Mouse (Mus musculus) hindbrain, embryonic 11.5 days (tissue): ENCODE measurements around the gene Wdr5b. TPM values are rescaled to one million over a fixed set of nuclear protein-coding genes. Genes with fewer than 3 reads are reported as not detected.
"Not testable (repeated sequence)": the region's sequence is repeated elsewhere in the genome, so short reads cannot be mapped to it uniquely, and the experiment has no call there.

Experiments
- ATAC-seq: fragments of 200-750 bp; cut with Nextera tagmentation; 2 replicates; pipeline ENCODE4 v1.8.0; 2017; ENCODE audit warnings: mild to moderate bottlenecking, moderate TSS enrichment, moderate library complexity; ENCODE audit not compliant: low FRiP score
- DNase-seq: peaks from one replicate; pipeline ENCODE4 v3.0.0-alpha.2; 2015; ENCODE audit warnings: low spot score
- H3K27ac ChIP-seq: fragments of 300-500 bp; sonication (generic); 2 replicates; pipeline ENCODE4 v1.5.1; 2014; ENCODE audit warnings: mild to moderate bottlenecking, low read depth, low read length
- H3K27me3 ChIP-seq: fragments of 300-500 bp; sonication (generic); 2 replicates; pipeline ENCODE4 v1.6.1; 2014; ENCODE audit warnings: mild to moderate bottlenecking, low read length, moderate library complexity, mixed read lengths; ENCODE audit not compliant: control insufficient read depth, insufficient read depth
- H3K36me3 ChIP-seq: fragments of 300-500 bp; sonication (generic); 2 replicates; pipeline ENCODE4 v1.6.1; 2014; ENCODE audit warnings: mild to moderate bottlenecking, low read length, moderate library complexity, mixed read lengths; ENCODE audit not compliant: control insufficient read depth, insufficient read depth
- H3K4me1 ChIP-seq: fragments of 300-500 bp; sonication (generic); replicated peaks from 2 replicates; pipeline ENCODE4 v1.6.1; 2014; ENCODE audit warnings: low read length, mixed read lengths; ENCODE audit not compliant: control insufficient read depth, insufficient read depth
- H3K4me2 ChIP-seq: fragments of 300-500 bp; sonication (generic); replicated peaks from 2 replicates; pipeline ENCODE4 v1.6.1; 2014; ENCODE audit warnings: mild to moderate bottlenecking, low read depth, low read length
- H3K4me3 ChIP-seq: fragments of 300-500 bp; sonication (generic); 2 replicates; pipeline ENCODE4 v1.5.1; 2014; ENCODE audit warnings: low read depth, low read length
- H3K9ac ChIP-seq: fragments of 300-500 bp; sonication (generic); 2 replicates; pipeline ENCODE4 v1.6.1; 2014; ENCODE audit warnings: low read depth, low read length
- H3K9me3 ChIP-seq: fragments of 300-500 bp; sonication (generic); 2 replicates; pipeline ENCODE4 v1.6.1; 2016; ENCODE audit warnings: low read length; ENCODE audit not compliant: control insufficient read depth
- WGBS: fragments of 180-500 bp; shearing (Covaris S2); extraction: QIAGEN DNeasy Blood & Tissue Kit; methylation state at CpG from one replicate; pipeline ENCODE4 v1.1.7; 2014; 5-methylcytosine and 5-hydroxymethylcytosine counted together
- polyA plus RNA-seq: library from polyadenylated mRNA; unstranded; fragments of >200 nt; fragmentation: Nextera tagmentation; extraction: Ambion mirVana; gene quantifications from 2 replicates; pipeline ENCODE4 v1.2.1, GENCODE M21; 2014

Wdr5b gene
- polyA plus RNA-seq, result 12.2 and 14.2 TPM in 2 replicates

GRCm38 (mm10) chr16:36040640-36041624 lies at the start of gene Wdr5b:
Gene Wdr5b (plus strand): TSS chr16:36041190.
- Histone ChIP-seq H3K4me2 (peak within 1 kb of the TSS; percentile 76), H3K9ac (peak within 1 kb of the TSS; percentile 77), H3K27me3 (no peaks in the 10 kb centered on the region), H3K4me1 (no peaks in the 10 kb centered on the region), H3K36me3 (no peaks in the 10 kb centered on the region), H3K9me3 (no peaks in the 10 kb centered on the region), H3K27ac (peak within 1 kb of the TSS; percentile 47; the same call in 1 of the 2 replicates), H3K4me3 (peak within 1 kb of the TSS; percentile 63)
- peak; percentile 94 for DNase-seq
- WGBS, result 2% methylated on average over 39 of the region's 39 CpGs
- peak; percentile 97 for ATAC-seq

GRCm38 (mm10) chr16:35992391-35992790 lies 48.6 kb upstream of the Wdr5b start:
- Histone ChIP-seq H3K9ac (no peak overlapping the region), H3K4me1 (no peaks in the 10 kb centered on the region), H3K4me3 (no peak overlapping the region), H3K27ac (no peak overlapping the region), H3K36me3 (no peaks in the 10 kb centered on the region), H3K9me3 (no peaks in the 10 kb centered on the region), H3K27me3 (no peaks in the 10 kb centered on the region), H3K4me2 (no peak overlapping the region)
- DNase-seq (no peak), ATAC-seq (no peak)
- 90% methylated on average over 1 of the region's 1 CpGs for WGBS

GRCm38 (mm10) chr16:35993316-35993715 lies 47.7 kb upstream of the Wdr5b start:
- Histone ChIP-seq H3K27ac (no peak overlapping the region), H3K9me3 (no peaks in the 10 kb centered on the region), H3K4me3 (no peak overlapping the region), H3K4me1 (no peaks in the 10 kb centered on the region), H3K4me2 (no peak overlapping the region), H3K36me3 (no peaks in the 10 kb centered on the region), H3K9ac (no peak overlapping the region), H3K27me3 (no peaks in the 10 kb centered on the region)
- 95% methylated on average over 3 of the region's 3 CpGs for WGBS
- no peak for DNase-seq
- no peak for ATAC-seq

- DNase-seq, H3K36me3 ChIP-seq, H3K9ac ChIP-seq, ATAC-seq, H3K27ac ChIP-seq, H3K4me2 ChIP-seq, H3K4me1 ChIP-seq, H3K9me3 ChIP-seq, H3K4me3 ChIP-seq, H3K27me3 ChIP-seq: not testable (repeated sequence)
- WGBS, result 96% methylated on average over 4 of the region's 4 CpGs
Observed at GRCm38 (mm10) chr16:35998852-35999251, 42.1 kb upstream of the Wdr5b start.

- H3K4me3 ChIP-seq, result no peak overlapping the region
- DNase-seq (no peak), ATAC-seq (no peak)
- no peak overlapping the region for H3K27ac ChIP-seq
- no peaks in the 10 kb centered on the region for H3K27me3 ChIP-seq
- H3K9ac ChIP-seq, result no peak overlapping the region
- H3K4me1 ChIP-seq, result no peaks in the 10 kb centered on the region
- no peaks in the 10 kb centered on the region for H3K36me3 ChIP-seq
- H3K9me3 ChIP-seq, result no peaks in the 10 kb centered on the region
- WGBS, result 96% methylated on average over 3 of the region's 3 CpGs
- no peak overlapping the region for H3K4me2 ChIP-seq
Observed at GRCm38 (mm10) chr16:36008396-36008795, 32.6 kb upstream of the Wdr5b start.

- Histone ChIP-seq H3K4me1 (no peaks in the 10 kb centered on the region), H3K4me2 (no peak overlapping the region), H3K9ac (no peak overlapping the region), H3K36me3 (0 out of 2 replicates have a peak, but pooled peaks cover 2% of the 10 kb centered on the region), H3K9me3 (no peaks in the 10 kb centered on the region), H3K27me3 (no peaks in the 10 kb centered on the region), H3K4me3 (no peak overlapping the region), H3K27ac (no peak overlapping the region)
- no peak for DNase-seq
- ATAC-seq, result no peak
- WGBS, result 94% methylated on average over 1 of the region's 1 CpGs
Observed at GRCm38 (mm10) chr16:36016335-36016734, 24.7 kb upstream of the Wdr5b start.

GRCm38 (mm10) chr16:36028120-36028519 lies 12.9 kb upstream of the Wdr5b start:
- not testable (repeated sequence) for H3K36me3 ChIP-seq, H3K27me3 ChIP-seq, H3K4me1 ChIP-seq, H3K27ac ChIP-seq, H3K4me3 ChIP-seq, H3K4me2 ChIP-seq, DNase-seq, ATAC-seq, H3K9ac ChIP-seq, H3K9me3 ChIP-seq
- WGBS, result 95% methylated on average over 1 of the region's 2 CpGs

GRCm38 (mm10) chr16:36041625-36042020 lies 633 bp downstream of the Wdr5b start:
- DNase-seq (no peak), ATAC-seq (no peak)
- Histone ChIP-seq H3K4me2 (peak overlapping the region; percentile 76), H3K27me3 (no peaks in the 10 kb centered on the region), H3K36me3 (no peaks in the 10 kb centered on the region), H3K4me3 (peak overlapping the region; percentile 63), H3K9me3 (no peaks in the 10 kb centered on the region), H3K27ac (peak overlapping the region; percentile 47; the same call in 1 of the 2 replicates), H3K4me1 (no peaks in the 10 kb centered on the region), H3K9ac (peak overlapping the region; percentile 77)
- 36% methylated on average over 11 of the region's 11 CpGs for WGBS

- 84% methylated on average over 10 of the region's 10 CpGs for WGBS
- Histone ChIP-seq H3K4me1 (no peaks in the 10 kb centered on the region), H3K4me2 (no peak overlapping the region), H3K9me3 (no peaks in the 10 kb centered on the region), H3K36me3 (no peaks in the 10 kb centered on the region), H3K27ac (no peak overlapping the region), H3K4me3 (no peak overlapping the region), H3K27me3 (no peaks in the 10 kb centered on the region), H3K9ac (no peak overlapping the region)
- DNase-seq (no peak), ATAC-seq (no peak)
Observed at GRCm38 (mm10) chr16:36043073-36043472, 2.1 kb downstream of the Wdr5b start.
